Mouse (Mus musculus): ENCODE data around the gene Def6. TPM values are rescaled to one million over a fixed set of nuclear protein-coding genes. Genes with fewer than 3 reads are reported as not detected.

The Def6 gene
- polyA plus RNA-seq, 1 experiment = 454 TPM

- no peak for TF ChIP-seq GATA1 (IDR thresholded peaks at IDR 0.05; ENCODE audit: low read length)
These were observed 64.7 kb downstream of the Def6 start for GRCm38 (mm10) chr17:28272281-28272680.

GRCm38 (mm10) chr17:28272837-28273236 is 65.3 kb downstream of the Def6 start:
- TF ChIP-seq GATA1 (IDR thresholded peaks at IDR 0.05; ENCODE audit: low read length) = no peak

- no peak for TF ChIP-seq GATA1 (IDR thresholded peaks at IDR 0.05; ENCODE audit: low read length)
These were observed 67.2 kb downstream of the Def6 start for GRCm38 (mm10) chr17:28274739-28275138.

- TF ChIP-seq GATA1 (IDR thresholded peaks at IDR 0.05; ENCODE audit: low read length) = no peak
These were observed 69.6 kb downstream of the Def6 start for GRCm38 (mm10) chr17:28277226-28277625.

- no peak for TF ChIP-seq GATA1 (IDR thresholded peaks at IDR 0.05; ENCODE audit: low read length)
These were observed 70.1 kb downstream of the Def6 start for GRCm38 (mm10) chr17:28277721-28278120.

- no peak for TF ChIP-seq GATA1 (IDR thresholded peaks at IDR 0.05; ENCODE audit: low read length)
These were observed 70.6 kb downstream of the Def6 start for GRCm38 (mm10) chr17:28278156-28278555.

Other genes with a start within 250 kb of the Def6 start
- gene Tcp11, start 127.1 kb upstream of the Def6 start, polyA plus RNA-seq (2012) = not detected in 2 replicates
- gene Scube3, start 65.6 kb upstream of the Def6 start, polyA plus RNA-seq (2012) = not detected in 2 replicates
- 60.1 and 75.8 TPM in 2 replicates for gene Zfp523, start 30.6 kb upstream of the Def6 start, polyA plus RNA-seq (2012)
- gene Ppard, start 24.9 kb downstream of the Def6 start, polyA plus RNA-seq (2012) = 58.7 and 61.9 TPM in 2 replicates
- 119 and 121 TPM in 2 replicates for gene Fance, start 105.7 kb downstream of the Def6 start, polyA plus RNA-seq (2012)
- gene Rpl10a, start 120.7 kb downstream of the Def6 start, polyA plus RNA-seq (2012) = 5,540 and 6,446 TPM in 2 replicates
- gene Tead3, start 143.0 kb downstream of the Def6 start, polyA plus RNA-seq (2012) = 4.6 and 4.7 TPM in 2 replicates
- gene Tulp1, start 157.4 kb downstream of the Def6 start, polyA plus RNA-seq (2012) = 0.29 and 0.31 TPM in 2 replicates

Data from G1E-ER4 (cell line).